Mouse (Mus musculus): Measurements from ENCODE around the gene C1qtnf6.

The C1qtnf6 gene

GRCm38 (mm10) chr15:78479470-78479869, 51.7 kb downstream of the C1qtnf6 start:
- no peak for DNase-seq

GRCm38 (mm10) chr15:78478073-78478472, 53.1 kb downstream of the C1qtnf6 start:
- no peak for DNase-seq

GRCm38 (mm10) chr15:78476878-78477277, 54.3 kb downstream of the C1qtnf6 start:
- DNase-seq, result no peak

GRCm38 (mm10) chr15:78475604-78476031, 55.6 kb downstream of the C1qtnf6 start:
- no peak for DNase-seq

- no peak for DNase-seq
Measured at GRCm38 (mm10) chr15:78473442-78473841, 57.8 kb downstream of the C1qtnf6 start.
